Mouse (Mus musculus) CH12.LX (cell line): Measurements from ENCODE around the gene Klhl1. TPM values are rescaled to one million over a fixed set of nuclear protein-coding genes. Genes with fewer than 3 reads are reported as not detected.

Experiments used
- DNase-seq: peaks from one replicate; pipeline ENCODE4 v3.0.0-alpha.2; 2013; ENCODE audit errors: extremely low read depth
- H3K27ac ChIP-seq: 2 replicates; pipeline ENCODE4 v1.5.1; 2012; ENCODE audit warnings: low read depth, mild to moderate bottlenecking, control low read depth, moderate library complexity; ENCODE audit not compliant: insufficient read depth
- H3K27me3 ChIP-seq: replicated peaks from 2 replicates; pipeline ENCODE3; 2012; ENCODE audit warnings: inconsistent platforms
- H3K36me3 ChIP-seq, 2 experiments: replicated peaks in 1 of 2; 2 replicates each; pipeline versions ENCODE3 to v1.6.1; 2012; ENCODE audit warnings: inconsistent platforms in 1 of 2, low read length in 1 of 2, mild to moderate bottlenecking in 1 of 2, mixed read lengths in 1 of 2, moderate library complexity in 1 of 2; ENCODE audit not compliant: control insufficient read depth in 1 of 2, insufficient read depth in 1 of 2
- H3K4me1 ChIP-seq, 2 experiments: 2 replicates each; pipeline ENCODE4 v1.6.1; 2012; ENCODE audit warnings: inconsistent platforms in 1 of 2, moderate library complexity in 1 of 2; ENCODE audit not compliant: insufficient read depth in 2 of 2, control insufficient read depth in 1 of 2
- H3K4me2 ChIP-seq: 2 replicates; pipeline ENCODE4 v1.6.1; 2012; ENCODE audit warnings: low read depth, mild to moderate bottlenecking, control low read depth; ENCODE audit not compliant: poor library complexity, insufficient read depth, severe bottlenecking
- H3K4me3 ChIP-seq, 3 experiments: fragments of 150-350 bp in 1 of 3; sonication (generic) in 1 of 3; replicated peaks in 1 of 3; 2 replicates each; pipeline versions ENCODE3 to v1.5.1; 2011 to 2012; ENCODE audit warnings: low read depth in 2 of 3, low read length in 2 of 3, mild to moderate bottlenecking in 2 of 3, moderate library complexity in 2 of 3, control low read depth in 1 of 3, improper control_type of control experiment in 1 of 3, inconsistent platforms in 1 of 3, mixed read lengths in 1 of 3; ENCODE audit not compliant: poor library complexity in 1 of 3
- H3K79me2 ChIP-seq: replicated peaks from 2 replicates; pipeline ENCODE4 v1.6.1; 2012; ENCODE audit warnings: mild to moderate bottlenecking, moderate library complexity; ENCODE audit not compliant: control insufficient read depth, poor library complexity, insufficient read depth, severe bottlenecking; ENCODE audit errors: extremely low read depth
- H3K9ac ChIP-seq: 2 replicates; pipeline ENCODE4 v1.6.1; 2012; ENCODE audit warnings: low read depth, mild to moderate bottlenecking, control low read depth, moderate library complexity; ENCODE audit not compliant: insufficient read depth
- H3K9me3 ChIP-seq: replicated peaks from 2 replicates; pipeline ENCODE3; 2012; ENCODE audit warnings: low read length, inconsistent platforms, mixed read lengths
- BHLHE40 ChIP-seq: IDR thresholded peaks from 2 replicates; pipeline ENCODE4 v1.6.1; 2011; ENCODE audit warnings: mild to moderate bottlenecking, low read depth, low read length, improper control_type of control experiment
- CHD2 ChIP-seq: IDR thresholded peaks from 2 replicates; pipeline ENCODE4 v1.6.1; 2011; ENCODE audit warnings: low read length, improper control_type of control experiment
- CTCF ChIP-seq, 2 experiments: IDR thresholded peaks in 1 of 2; conservative IDR thresholded peaks in 1 of 2; 2 replicates each; pipeline ENCODE4 v1.5.1; 2011 to 2012; ENCODE audit warnings: low read depth in 2 of 2, low read length in 2 of 2, improper control_type of control experiment in 1 of 2, inconsistent platforms in 1 of 2, mild to moderate bottlenecking in 1 of 2, moderate library complexity in 1 of 2
- E2F4 ChIP-seq: IDR thresholded peaks from 2 replicates; pipeline ENCODE4 v1.6.1; 2011; ENCODE audit warnings: low read depth, low read length, improper control_type of control experiment; ENCODE audit not compliant: insufficient replicate concordance
- ELF1 ChIP-seq: IDR thresholded peaks from 2 replicates; pipeline ENCODE4 v1.6.1; 2014; ENCODE audit warnings: low read depth, mild to moderate bottlenecking, inconsistent platforms, low read length, improper control_type of control experiment
- EP300 ChIP-seq: IDR thresholded peaks from 2 replicates; pipeline ENCODE4 v1.6.1; 2011; ENCODE audit warnings: low read length, improper control_type of control experiment
- ETS1 ChIP-seq: conservative IDR thresholded peaks from 2 replicates; pipeline ENCODE4 v1.6.1; 2012; ENCODE audit warnings: low read depth, mild to moderate bottlenecking, inconsistent platforms, low read length, improper control_type of control experiment, moderate library complexity
- GABPA ChIP-seq: IDR thresholded peaks from 2 replicates; pipeline ENCODE4 v1.6.1; 2012; ENCODE audit warnings: low read depth, low read length, improper control_type of control experiment, inconsistent platforms; ENCODE audit not compliant: insufficient replicate concordance
- HCFC1 ChIP-seq: IDR thresholded peaks from 2 replicates; pipeline ENCODE4 v1.6.1; 2012; ENCODE audit warnings: low read depth, mild to moderate bottlenecking, inconsistent platforms, low read length, improper control_type of control experiment
- IRF4 ChIP-seq: IDR thresholded peaks from 2 replicates; pipeline ENCODE4 v1.6.1; 2014; ENCODE audit warnings: low read depth, mild to moderate bottlenecking, inconsistent platforms, low read length, improper control_type of control experiment
- JUN ChIP-seq: IDR thresholded peaks from 2 replicates; pipeline ENCODE4 v1.6.1; 2011; ENCODE audit warnings: low read depth, mild to moderate bottlenecking, low read length, improper control_type of control experiment, moderate library complexity; ENCODE audit not compliant: insufficient read depth
- JUND ChIP-seq: conservative IDR thresholded peaks from 2 replicates; pipeline ENCODE4 v1.6.1; 2011; ENCODE audit warnings: low read depth, low read length, improper control_type of control experiment
- KAT2A ChIP-seq: IDR thresholded peaks from 2 replicates; pipeline ENCODE4 v1.6.1; 2012; ENCODE audit warnings: low read length, improper control_type of control experiment, inconsistent platforms; ENCODE audit not compliant: insufficient replicate concordance
- MAX ChIP-seq: IDR thresholded peaks from 2 replicates; pipeline ENCODE4 v1.6.1; 2011; ENCODE audit warnings: low read length, improper control_type of control experiment
- MAZ ChIP-seq: IDR thresholded peaks from 2 replicates; pipeline ENCODE4 v1.6.1; 2012; ENCODE audit warnings: low read depth, mild to moderate bottlenecking, inconsistent platforms, low read length, improper control_type of control experiment, moderate library complexity
- MEF2A ChIP-seq: IDR thresholded peaks from 2 replicates; pipeline ENCODE4 v1.6.1; 2014; ENCODE audit warnings: low read depth, mild to moderate bottlenecking, inconsistent platforms, low read length, improper control_type of control experiment, borderline replicate concordance
- MYC ChIP-seq: IDR thresholded peaks from 2 replicates; pipeline ENCODE4 v1.6.1; 2011; ENCODE audit warnings: low read depth, mild to moderate bottlenecking, improper control_type of control experiment, low read length
- NELFE ChIP-seq: IDR thresholded peaks from 2 replicates; pipeline ENCODE4 v1.6.1; 2011; ENCODE audit warnings: low read depth, low read length, improper control_type of control experiment
- NRF1 ChIP-seq: IDR thresholded peaks from 2 replicates; pipeline ENCODE4 v1.6.1; 2014; ENCODE audit warnings: low read depth, mild to moderate bottlenecking, inconsistent platforms, low read length, improper control_type of control experiment, moderate library complexity
- POLR2AphosphoS2 ChIP-seq: IDR thresholded peaks from 2 replicates; pipeline ENCODE4 v1.6.1; 2011; ENCODE audit warnings: low read depth, low read length, improper control_type of control experiment
- RAD21 ChIP-seq: IDR thresholded peaks from 2 replicates; pipeline ENCODE4 v1.6.1; 2011; ENCODE audit warnings: low read depth, mild to moderate bottlenecking, low read length, improper control_type of control experiment, moderate library complexity
- RCOR1 ChIP-seq: conservative IDR thresholded peaks from 2 replicates; pipeline ENCODE4 v1.6.1; 2012; ENCODE audit warnings: low read depth, mild to moderate bottlenecking, inconsistent platforms, low read length, improper control_type of control experiment
- SMC3 ChIP-seq: IDR thresholded peaks from 2 replicates; pipeline ENCODE4 v1.6.1; 2011; ENCODE audit warnings: low read depth, low read length, improper control_type of control experiment
- TBP ChIP-seq: conservative IDR thresholded peaks from 2 replicates; pipeline ENCODE4 v1.6.1; 2011; ENCODE audit warnings: low read depth, low read length, improper control_type of control experiment
- TCF12 ChIP-seq: IDR thresholded peaks from 2 replicates; pipeline ENCODE4 v1.6.1; 2014; ENCODE audit warnings: low read depth, mild to moderate bottlenecking, inconsistent platforms, low read length, improper control_type of control experiment
- UBTF ChIP-seq: IDR thresholded peaks from 2 replicates; pipeline ENCODE4 v1.6.1; 2012; ENCODE audit warnings: low read depth, mild to moderate bottlenecking, inconsistent platforms, low read length, improper control_type of control experiment, moderate library complexity
- USF2 ChIP-seq: conservative IDR thresholded peaks from 2 replicates; pipeline ENCODE4 v1.6.1; 2011; ENCODE audit warnings: low read depth, low read length, improper control_type of control experiment
- ZC3H11A ChIP-seq: IDR thresholded peaks from 2 replicates; pipeline ENCODE4 v1.6.1; 2012; ENCODE audit warnings: low read depth, mild to moderate bottlenecking, inconsistent platforms, low read length, improper control_type of control experiment
- ZKSCAN1 ChIP-seq: IDR thresholded peaks from 2 replicates; pipeline ENCODE4 v1.6.1; 2012; ENCODE audit warnings: low read depth, inconsistent platforms, low read length, improper control_type of control experiment, borderline replicate concordance
- ZMIZ1 ChIP-seq: IDR thresholded peaks from 2 replicates; pipeline ENCODE4 v1.6.1; 2012; ENCODE audit warnings: low read depth, mild to moderate bottlenecking, inconsistent platforms, low read length, improper control_type of control experiment
- dilution Hi-C: fragments of 300-500 bp; cut with MboI; formaldehyde crosslinking; loops from 2 replicates; pipeline ENCODE4 v1.14.3; 2020; ENCODE audit warnings: low sequenced_read_pairs; ENCODE audit not compliant: extremely low pct_unique_long_range_greater_than_20kb, extremely low pct_ligation_motif_present
- in situ Hi-C: fragments of 300-500 bp; cut with MboI; formaldehyde crosslinking; loops from 3 replicates; pipeline ENCODE4 v1.14.3; 2019; ENCODE audit warnings: low sequenced_read_pairs, low pct_ligation_motif_present, low pct_unique_long_range_greater_than_20kb, mixed read lengths
- polyA plus RNA-seq: library from polyadenylated mRNA; unstranded; fragments of >175 nt; gene quantifications from 2 replicates; pipeline ENCODE4 v1.2.1, GENCODE M21; 2012; ENCODE audit warnings: low read depth; ENCODE audit not compliant: insufficient read length
- total RNA-seq, 2 experiments: library from RNA; depleted of rRNA; stranded (reverse); fragments of 300-350 nt in 1 of 2; fragments of >200 nt in 1 of 2; gene quantifications; 2 replicates each; pipeline ENCODE4 v1.2.3; 2012 to 2014

Klhl1 gene
- total and polyA plus RNA-seq, 3 experiments: not detected

- no peaks in the 10 kb centered on the region for H3K4me1 ChIP-seq
- H3K79me2 ChIP-seq: no peaks in the 10 kb centered on the region
- dilution Hi-C loops (no loop called here), in situ Hi-C loops (no loop called here)
- H3K36me3 ChIP-seq: no peaks in the 10 kb centered on the region
- H3K4me2 ChIP-seq: no peak overlapping the region
- H3K27ac ChIP-seq: no peak overlapping the region
- peaks cover 12% of the 10 kb centered on the region for H3K9me3 ChIP-seq
- H3K4me3 ChIP-seq: no peak overlapping the region
- TF ChIP-seq MYC: no peak
- TF ChIP-seq POLR2AphosphoS2: no peak
- no peak for TF ChIP-seq UBTF
- TF ChIP-seq TCF12: no peak
- TF ChIP-seq JUN: no peak
- no peak for TF ChIP-seq IRF4
- TF ChIP-seq ELF1: no peak
- TF ChIP-seq NELFE: no peak
- TF ChIP-seq TBP: no peak
- no peak for TF ChIP-seq JUND
- TF ChIP-seq HCFC1: no peak
- TF ChIP-seq GABPA: no peak
- no peak for TF ChIP-seq MEF2A
- TF ChIP-seq KAT2A: no peak
- no peak for TF ChIP-seq USF2
- TF ChIP-seq BHLHE40: no peak
- no peak for TF ChIP-seq ZMIZ1
- no peak for TF ChIP-seq ZKSCAN1
- no peak for TF ChIP-seq RCOR1
- no peak for TF ChIP-seq NRF1
- no peak for DNase-seq
- H3K27me3 ChIP-seq: no peaks in the 10 kb centered on the region
- H3K9ac ChIP-seq: no peak overlapping the region
Measured at GRCm38 (mm10) chr14:96174546-96174945, 344.4 kb downstream of the Klhl1 start.

GRCm38 (mm10) chr14:96143137-96143536 is 375.8 kb downstream of the Klhl1 start:
- Histone ChIP-seq H3K9me3 (peaks cover 13% of the 10 kb centered on the region), H3K4me3 (no peak overlapping the region), H3K27me3 (no peaks in the 10 kb centered on the region), H3K27ac (no peak overlapping the region), H3K4me2 (no peak overlapping the region), H3K36me3 (no peaks in the 10 kb centered on the region), H3K79me2 (no peaks in the 10 kb centered on the region), H3K4me1 (no peaks in the 10 kb centered on the region), H3K9ac (no peak overlapping the region)
- in situ Hi-C loops (no loop called here), dilution Hi-C loops (no loop called here)
- no peak for TF ChIP-seq NRF1
- no peak for TF ChIP-seq ELF1
- no peak for TF ChIP-seq ZKSCAN1
- TF ChIP-seq CHD2: no peak
- no peak for TF ChIP-seq MEF2A
- no peak for TF ChIP-seq ZC3H11A
- no peak for TF ChIP-seq BHLHE40
- TF ChIP-seq ETS1: no peak
- TF ChIP-seq JUN: no peak
- no peak for TF ChIP-seq HCFC1
- no peak for TF ChIP-seq E2F4
- no peak for TF ChIP-seq MAZ
- TF ChIP-seq EP300: no peak
- TF ChIP-seq SMC3: no peak
- no peak for TF ChIP-seq TBP
- TF ChIP-seq KAT2A: no peak
- no peak for TF ChIP-seq UBTF
- TF ChIP-seq CTCF (conservative IDR thresholded peaks at IDR 0.05 in 1 of 2, IDR thresholded peaks at IDR 0.05 in 1 of 2; ENCODE audit: low read depth in 2 of 2, low read length in 2 of 2): no peak
- no peak for TF ChIP-seq MAX
- TF ChIP-seq RAD21: no peak
- no peak for DNase-seq
